Mouse (Mus musculus) lung, postnatal 0 days (tissue): ENCODE results near the gene Rasgrf1. TPM values are rescaled to one million over a fixed set of nuclear protein-coding genes. Genes with fewer than 3 reads are reported as not detected.

Experiments used
- ATAC-seq: fragments of 200-750 bp; cut with Nextera tagmentation; 2 replicates; pipeline ENCODE4 v1.8.0; 2017; ENCODE audit warnings: moderate library complexity
- DNase-seq: peaks from one replicate; pipeline ENCODE4 v3.0.0-alpha.2; 2016; ENCODE audit warnings: low spot score
- H3K27ac ChIP-seq: fragments of 300-500 bp; sonication (generic); 2 replicates; pipeline ENCODE4 v1.5.1; 2014; ENCODE audit warnings: antibody characterized with exemption, mild to moderate bottlenecking, low read length, mixed read lengths
- H3K27me3 ChIP-seq: fragments of 300-500 bp; sonication (generic); replicated peaks from 2 replicates; pipeline ENCODE4 v1.6.1; 2014; ENCODE audit warnings: low read length, mixed read lengths; ENCODE audit not compliant: insufficient read depth
- H3K36me3 ChIP-seq: fragments of 300-500 bp; sonication (generic); 2 replicates; pipeline ENCODE4 v1.6.1; 2014; ENCODE audit warnings: low read length, mixed read lengths; ENCODE audit not compliant: insufficient read depth
- H3K4me1 ChIP-seq: fragments of 300-500 bp; sonication (generic); 2 replicates; pipeline ENCODE4 v1.6.1; 2014; ENCODE audit warnings: antibody characterized with exemption, low read depth, low read length, mixed read lengths; ENCODE audit not compliant: insufficient read depth
- H3K4me2 ChIP-seq: fragments of 300-500 bp; sonication (generic); replicated peaks from 2 replicates; pipeline ENCODE4 v1.6.1; 2014; ENCODE audit warnings: low read depth, mild to moderate bottlenecking, low read length, moderate library complexity, mixed read lengths
- H3K4me3 ChIP-seq: fragments of 300-500 bp; sonication (generic); 2 replicates; pipeline ENCODE4 v1.5.1; 2014; ENCODE audit warnings: low read depth, low read length
- H3K9ac ChIP-seq: fragments of 300-500 bp; sonication (generic); replicated peaks from 2 replicates; pipeline ENCODE4 v1.6.1; 2014; ENCODE audit warnings: low read depth, mild to moderate bottlenecking
- H3K9me3 ChIP-seq: fragments of 300-500 bp; sonication (generic); 2 replicates; pipeline ENCODE4 v1.6.1; 2016; ENCODE audit warnings: low read length, mixed read lengths
- CTCF ChIP-seq: IDR thresholded peaks from 2 replicates; pipeline ENCODE4 v1.5.1; 2016; ENCODE audit warnings: antibody characterized with exemption, mild to moderate bottlenecking
- EP300 ChIP-seq: IDR thresholded peaks from 2 replicates; pipeline ENCODE4 v1.6.1; 2016; ENCODE audit warnings: antibody characterized with exemption, mild to moderate bottlenecking, control low read depth
- WGBS: fragments of 180-500 bp; shearing (Covaris S2); extraction: QIAGEN DNeasy Blood & Tissue Kit; methylation state at CpG from one replicate; pipeline ENCODE4 v1.1.7; 2014; 5-methylcytosine and 5-hydroxymethylcytosine counted together
- polyA plus RNA-seq: library from polyadenylated mRNA; unstranded; fragments of >200 nt; fragmentation: Nextera tagmentation; extraction: Ambion mirVana; gene quantifications from 2 replicates; pipeline ENCODE4 v1.2.1, GENCODE M21; 2015

The Rasgrf1 gene
- polyA plus RNA-seq, 1 experiment from 2014 or later: 0.88 TPM

GRCm38 (mm10) chr9:89953596-89954215 is 44.0 kb downstream of the Rasgrf1 start:
- no peaks in the 10 kb centered on the region for H3K9me3 ChIP-seq
- H3K4me2 ChIP-seq: no peak overlapping the region
- ATAC-seq (no peak), DNase-seq (no peak)
- no peaks in the 10 kb centered on the region for H3K27me3 ChIP-seq
- no peak overlapping the region for H3K4me3 ChIP-seq
- H3K36me3 ChIP-seq: no peaks in the 10 kb centered on the region
- no peak overlapping the region for H3K27ac ChIP-seq
- WGBS: 90% methylated on average over 22 of the region's 22 CpGs
- TF ChIP-seq CTCF: no peak
- no peak for TF ChIP-seq EP300
- H3K4me1 ChIP-seq: no peaks in the 10 kb centered on the region
- H3K9ac ChIP-seq: no peak overlapping the region

GRCm38 (mm10) chr9:89954860-89955479 is 45.3 kb downstream of the Rasgrf1 start:
- Histone ChIP-seq H3K27ac (no peak overlapping the region), H3K4me3 (no peak overlapping the region), H3K36me3 (no peaks in the 10 kb centered on the region), H3K4me1 (no peaks in the 10 kb centered on the region), H3K27me3 (no peaks in the 10 kb centered on the region), H3K9me3 (no peaks in the 10 kb centered on the region), H3K9ac (no peak overlapping the region), H3K4me2 (no peak overlapping the region)
- peak; percentile 70; the same call in 1 of the 2 replicates for ATAC-seq
- peak; percentile 43 for DNase-seq
- 36% methylated on average over 8 of the region's 8 CpGs for WGBS
- no peak for TF ChIP-seq CTCF
- TF ChIP-seq EP300: no peak

- H3K4me3 ChIP-seq: no peak overlapping the region
- 82% methylated on average over 2 of the region's 2 CpGs for WGBS
- no peak for ATAC-seq
- H3K27me3 ChIP-seq: no peaks in the 10 kb centered on the region
- no peaks in the 10 kb centered on the region for H3K9me3 ChIP-seq
- no peak for DNase-seq
- TF ChIP-seq EP300: no peak
- TF ChIP-seq CTCF: no peak
- H3K9ac ChIP-seq: no peak overlapping the region
- H3K36me3 ChIP-seq: no peaks in the 10 kb centered on the region
- no peaks in the 10 kb centered on the region for H3K4me1 ChIP-seq
- H3K4me2 ChIP-seq: no peak overlapping the region
- no peak overlapping the region for H3K27ac ChIP-seq
Observed at GRCm38 (mm10) chr9:89958959-89959358, 49.3 kb downstream of the Rasgrf1 start.

GRCm38 (mm10) chr9:89964091-89964490 is 54.4 kb downstream of the Rasgrf1 start:
- Histone ChIP-seq H3K27me3 (no peaks in the 10 kb centered on the region), H3K9ac (no peak overlapping the region), H3K27ac (no peak overlapping the region), H3K4me2 (no peak overlapping the region), H3K9me3 (no peaks in the 10 kb centered on the region), H3K36me3 (no peaks in the 10 kb centered on the region), H3K4me3 (no peak overlapping the region), H3K4me1 (no peaks in the 10 kb centered on the region)
- WGBS: 82% methylated on average over 4 of the region's 4 CpGs
- TF ChIP-seq EP300 (no peak), CTCF (no peak)
- no peak for ATAC-seq
- DNase-seq: no peak

GRCm38 (mm10) chr9:89967716-89968115 is 58.0 kb downstream of the Rasgrf1 start:
- Histone ChIP-seq H3K9ac (no peak overlapping the region), H3K4me2 (no peak overlapping the region), H3K9me3 (no peaks in the 10 kb centered on the region), H3K4me1 (no peaks in the 10 kb centered on the region), H3K4me3 (no peak overlapping the region), H3K27me3 (no peaks in the 10 kb centered on the region), H3K36me3 (no peaks in the 10 kb centered on the region), H3K27ac (no peak overlapping the region)
- DNase-seq (no peak), ATAC-seq (no peak)
- TF ChIP-seq CTCF (no peak), EP300 (no peak)
- WGBS: 73% methylated on average over 4 of the region's 4 CpGs

- H3K4me2 ChIP-seq: no peak overlapping the region
- DNase-seq: no peak
- no peaks in the 10 kb centered on the region for H3K4me1 ChIP-seq
- WGBS: 78% methylated on average over 6 of the region's 6 CpGs
- no peaks in the 10 kb centered on the region for H3K9me3 ChIP-seq
- ATAC-seq: no peak
- H3K36me3 ChIP-seq: no peaks in the 10 kb centered on the region
- H3K27ac ChIP-seq: no peak overlapping the region
- H3K9ac ChIP-seq: no peak overlapping the region
- H3K27me3 ChIP-seq: no peaks in the 10 kb centered on the region
- H3K4me3 ChIP-seq: no peak overlapping the region
- TF ChIP-seq CTCF (peak; percentile 59), EP300 (no peak)
Observed at GRCm38 (mm10) chr9:89968836-89969450, 59.2 kb downstream of the Rasgrf1 start.
